ENCODE assay signal across 25 mouse cellular contexts in the genomic region with DNA sequence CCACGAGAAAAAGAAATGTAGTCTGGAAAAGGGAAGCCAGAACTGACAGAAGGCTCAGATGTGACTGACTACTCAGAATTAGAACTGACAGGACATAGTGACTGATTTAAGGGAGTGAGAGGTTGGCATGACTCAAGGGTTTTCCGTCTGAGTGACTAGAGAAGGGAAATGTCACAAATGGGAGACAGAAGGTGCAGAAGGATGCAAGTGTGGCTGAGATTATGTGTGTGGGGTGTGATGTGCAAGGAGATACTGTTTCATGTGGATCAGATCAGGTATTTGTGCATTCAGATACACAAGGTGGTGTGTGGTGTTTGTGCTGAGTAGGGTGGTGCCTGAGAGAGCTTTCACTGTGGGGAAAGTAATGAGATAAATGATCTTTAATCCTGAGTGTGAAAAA.
DNase-seq lines count a peak whose midpoint lies in the region; ATAC-seq lines count a peak whose summit lies in the region.
"Had no signal": no experiment of that assay in that cellular context is flagged by ENCODE, and none has a peak within 500 bp of the region (broad histone marks: within the 10 kb centered on the region; RNA-seq: fewer than 3 reads in every experiment).

No protein-coding gene starts in this region.

- no peaks in the 10 kb centered on the region for H3K36me3 ChIP-seq in forebrain, embryonic 16.5 days (ENCODE audit: control insufficient read depth, insufficient read depth)
- H3K36me3 ChIP-seq in forebrain, embryonic 14.5 days (ENCODE audit: control insufficient read depth, insufficient read depth, low read length), result no peaks in the 10 kb centered on the region
- H3K36me3 ChIP-seq in midbrain, embryonic 15.5 days (replicated peaks), result no peaks in the 10 kb centered on the region
- H3K36me3 ChIP-seq: heart, embryonic 13.5 days; kidney, embryonic 15.5 days; liver, embryonic 13.5 days; lung, embryonic 15.5 days; midbrain, embryonic 13.5 days; stomach, embryonic 15.5 days had no signal

- H3K9ac ChIP-seq in forebrain, embryonic 16.5 days (replicated peaks; ENCODE audit: low read depth, low read length), result no peak overlapping the region
- no peak overlapping the region for H3K9ac ChIP-seq in forebrain, embryonic 14.5 days (ENCODE audit: low read length)
- no peak overlapping the region for H3K9ac ChIP-seq in midbrain, embryonic 15.5 days
- H3K9ac ChIP-seq: forebrain, embryonic 13.5 days; heart, embryonic 13.5 days; kidney, embryonic 15.5 days; liver, embryonic 13.5 days; lung, embryonic 15.5 days; midbrain, embryonic 13.5 days; stomach, embryonic 15.5 days had no signal

- no peak for DNase-seq in forebrain, embryonic 14.5 days (ENCODE audit: low spot score)
- peak; percentile 36 for DNase-seq in layer of hippocampus, adult 9-11 months
- no peak for DNase-seq in layer of hippocampus, postnatal 10 days (ENCODE audit: low spot score in 2 of 2)
- DNase-seq in cerebellum, adult 9-11 months, result peak; percentile 60
- no peak for DNase-seq in thymus, postnatal 10 days (ENCODE audit: low spot score in 2 of 2)
- DNase-seq: adrenal gland, postnatal 14 days; gastrocnemius, postnatal 36 days; heart, adult 2 months; heart, postnatal 14 days; kidney, postnatal 4 days; liver, embryonic 13.5 days; lung, postnatal 36 days; thymus, postnatal 36 days had no signal

- H3K27ac ChIP-seq in forebrain, embryonic 16.5 days (ENCODE audit: low read length), result no peak overlapping the region
- H3K27ac ChIP-seq in forebrain, embryonic 14.5 days (ENCODE audit: low read depth, low read length), result no peak overlapping the region
- no peak overlapping the region for H3K27ac ChIP-seq in midbrain, embryonic 15.5 days
- H3K27ac ChIP-seq: forebrain, embryonic 13.5 days; heart, adult 2 months; heart, embryonic 13.5 days; kidney, embryonic 15.5 days; left cerebral cortex, adult 2 months; liver, embryonic 13.5 days; lung, embryonic 15.5 days; midbrain, embryonic 13.5 days; stomach, embryonic 15.5 days had no signal

- H3K4me1 ChIP-seq in forebrain, embryonic 16.5 days (replicated peaks; ENCODE audit: control insufficient read depth, insufficient read depth, low read length), result no peaks in the 10 kb centered on the region
- H3K4me1 ChIP-seq in forebrain, embryonic 14.5 days (ENCODE audit: control insufficient read depth, insufficient read depth, low read length), result no peaks in the 10 kb centered on the region
- no peaks in the 10 kb centered on the region for H3K4me1 ChIP-seq in midbrain, embryonic 15.5 days
- H3K4me1 ChIP-seq: forebrain, embryonic 13.5 days; kidney, embryonic 15.5 days; liver, embryonic 13.5 days; lung, embryonic 15.5 days; megakaryocyte, embryonic 14.5 days; midbrain, embryonic 13.5 days; stomach, embryonic 15.5 days had no signal

- H3K9me3 ChIP-seq in forebrain, embryonic 16.5 days (ENCODE audit: control insufficient read depth, low read length), result no peaks in the 10 kb centered on the region
- no peaks in the 10 kb centered on the region for H3K9me3 ChIP-seq in forebrain, embryonic 14.5 days (replicated peaks; ENCODE audit: control insufficient read depth, low read length)
- no peaks in the 10 kb centered on the region for H3K9me3 ChIP-seq in midbrain, embryonic 15.5 days
- H3K9me3 ChIP-seq: forebrain, embryonic 13.5 days; heart, embryonic 13.5 days; kidney, embryonic 15.5 days; liver, embryonic 13.5 days; lung, embryonic 15.5 days; midbrain, embryonic 13.5 days; stomach, embryonic 15.5 days had no signal

- no peaks in the 10 kb centered on the region for H3K27me3 ChIP-seq in forebrain, embryonic 16.5 days (replicated peaks; ENCODE audit: control insufficient read depth, insufficient read depth, low read length)
- H3K27me3 ChIP-seq in forebrain, embryonic 14.5 days (replicated peaks; ENCODE audit: control insufficient read depth, insufficient read depth, low read length), result no peaks in the 10 kb centered on the region
- no peaks in the 10 kb centered on the region for H3K27me3 ChIP-seq in midbrain, embryonic 15.5 days (replicated peaks)
- H3K27me3 ChIP-seq: forebrain, embryonic 13.5 days; heart, embryonic 13.5 days; kidney, embryonic 15.5 days; liver, embryonic 13.5 days; lung, embryonic 15.5 days; megakaryocyte, embryonic 14.5 days; midbrain, embryonic 13.5 days; stomach, embryonic 15.5 days had no signal

- no peak overlapping the region for H3K4me3 ChIP-seq in forebrain, embryonic 16.5 days (replicated peaks; ENCODE audit: low read length)
- no peak overlapping the region for H3K4me3 ChIP-seq in forebrain, embryonic 14.5 days (ENCODE audit: low read depth, low read length)
- no peak overlapping the region for H3K4me3 ChIP-seq in midbrain, embryonic 15.5 days
- H3K4me3 ChIP-seq: forebrain, embryonic 13.5 days; heart, adult 2 months; heart, embryonic 13.5 days; kidney, embryonic 15.5 days; left cerebral cortex, adult 2 months; liver, embryonic 13.5 days; lung, embryonic 15.5 days; megakaryocyte, embryonic 14.5 days; midbrain, embryonic 13.5 days; stomach, embryonic 15.5 days had no signal

- no peak overlapping the region for H3K4me2 ChIP-seq in forebrain, embryonic 16.5 days (ENCODE audit: low read length)
- no peak overlapping the region for H3K4me2 ChIP-seq in forebrain, embryonic 14.5 days (ENCODE audit: low read length)
- H3K4me2 ChIP-seq in midbrain, embryonic 15.5 days, result no peak overlapping the region
- H3K4me2 ChIP-seq: forebrain, embryonic 13.5 days; heart, embryonic 13.5 days; kidney, embryonic 15.5 days; liver, embryonic 13.5 days; lung, embryonic 15.5 days; midbrain, embryonic 13.5 days; stomach, embryonic 15.5 days had no signal

- ATAC-seq in forebrain, embryonic 16.5 days, result peak; percentile 40; the same call in 1 of the 2 replicates
- no peak for ATAC-seq in forebrain, embryonic 14.5 days
- no peak for ATAC-seq in midbrain, embryonic 15.5 days (replicated peaks)
- ATAC-seq: CD4-positive, CD25-positive, alpha-beta regulatory T cell, adult 4 months; forebrain, embryonic 13.5 days; intestine, postnatal 0 days; midbrain, embryonic 13.5 days had no signal

- WGBS in forebrain, embryonic 16.5 days, result 48% methylated on average over 2 of the region's 2 CpGs
- WGBS in forebrain, embryonic 14.5 days, result 45% methylated on average over 2 of the region's 2 CpGs
- 64% methylated on average over 2 of the region's 2 CpGs for WGBS in midbrain, embryonic 15.5 days

Comparison
In these comparisons a context has a peak if more than half of its experiments do, and no peak if none do; other contexts are left out.
1. DNase-seq: peak in layer of hippocampus, adult 9-11 months (single experiment) and cerebellum, adult 9-11 months (single experiment); none in forebrain, embryonic 14.5 days (single experiment), layer of hippocampus, postnatal 10 days (0 of 2) and thymus, postnatal 10 days (0 of 2).